Mouse (Mus musculus) liver, embryonic 11.5 days (tissue): ENCODE data around the gene Irf2bp2. TPM values are rescaled to one million over a fixed set of nuclear protein-coding genes. Genes with fewer than 3 reads are reported as not detected.

Experiments used
- ATAC-seq: fragments of 200-750 bp; cut with Nextera tagmentation; replicated peaks from 2 replicates; pipeline ENCODE4 v1.8.0; 2017; ENCODE audit warnings: moderate number of reproducible peaks, mild to moderate bottlenecking, moderate TSS enrichment, moderate library complexity; ENCODE audit not compliant: low FRiP score
- DNase-seq: peaks from one replicate; pipeline ENCODE4 v3.0.0-alpha.2; 2017; ENCODE audit warnings: low spot score
- H3K27ac ChIP-seq: fragments of 300-500 bp; sonication (generic); 2 replicates; pipeline ENCODE4 v1.5.1; 2014; ENCODE audit warnings: mild to moderate bottlenecking, low read depth, low read length, control low read depth
- H3K27me3 ChIP-seq: fragments of 300-500 bp; sonication (generic); replicated peaks from 2 replicates; pipeline ENCODE4 v1.6.1; 2014; ENCODE audit warnings: low read length, mixed read lengths; ENCODE audit not compliant: control insufficient read depth, insufficient read depth
- H3K36me3 ChIP-seq: fragments of 300-500 bp; sonication (generic); 2 replicates; pipeline ENCODE4 v1.6.1; 2014; ENCODE audit warnings: mild to moderate bottlenecking, low read length, moderate library complexity, mixed read lengths; ENCODE audit not compliant: control insufficient read depth, insufficient read depth
- H3K4me1 ChIP-seq: fragments of 300-500 bp; sonication (generic); replicated peaks from 2 replicates; pipeline ENCODE4 v1.6.1; 2014; ENCODE audit warnings: low read length, mixed read lengths; ENCODE audit not compliant: control insufficient read depth, insufficient read depth
- H3K4me2 ChIP-seq: fragments of 300-500 bp; sonication (generic); 2 replicates; pipeline ENCODE4 v1.6.1; 2014; ENCODE audit warnings: mild to moderate bottlenecking, control low read depth, moderate library complexity
- H3K4me3 ChIP-seq: fragments of 300-500 bp; sonication (generic); 2 replicates; pipeline ENCODE4 v1.5.1; 2014; ENCODE audit warnings: low read depth, low read length, control low read depth
- H3K9ac ChIP-seq: fragments of 300-500 bp; sonication (generic); 2 replicates; pipeline ENCODE4 v1.6.1; 2014; ENCODE audit warnings: low read depth, low read length, control low read depth
- H3K9me3 ChIP-seq: fragments of 300-500 bp; sonication (generic); 2 replicates; pipeline ENCODE4 v1.6.1; 2016; ENCODE audit warnings: low read length, inconsistent platforms, mixed read lengths; ENCODE audit not compliant: control insufficient read depth
- WGBS: fragments of 180-500 bp; shearing (Covaris S2); extraction: QIAGEN DNeasy Blood & Tissue Kit; methylation state at CpG from one replicate; pipeline ENCODE4 v1.1.7; 2014; 5-methylcytosine and 5-hydroxymethylcytosine counted together
- polyA plus RNA-seq: library from polyadenylated mRNA; unstranded; fragments of >200 nt; fragmentation: Nextera tagmentation; extraction: Ambion mirVana; gene quantifications from 2 replicates; pipeline ENCODE4 v1.2.1, GENCODE M21; 2014

Gene Irf2bp2
- polyA plus RNA-seq, result 5.9 and 7.3 TPM in 2 replicates

GRCm38 (mm10) chr8:126593889-126594480 lies at the start of gene Irf2bp2:
TSS of gene Irf2bp2 (minus strand) at chr8:126593986.
- peaks cover 43% of the 10 kb centered on the region for H3K4me1 ChIP-seq
- under 1% methylated on average over 49 of the region's 56 CpGs for WGBS

DNA sequence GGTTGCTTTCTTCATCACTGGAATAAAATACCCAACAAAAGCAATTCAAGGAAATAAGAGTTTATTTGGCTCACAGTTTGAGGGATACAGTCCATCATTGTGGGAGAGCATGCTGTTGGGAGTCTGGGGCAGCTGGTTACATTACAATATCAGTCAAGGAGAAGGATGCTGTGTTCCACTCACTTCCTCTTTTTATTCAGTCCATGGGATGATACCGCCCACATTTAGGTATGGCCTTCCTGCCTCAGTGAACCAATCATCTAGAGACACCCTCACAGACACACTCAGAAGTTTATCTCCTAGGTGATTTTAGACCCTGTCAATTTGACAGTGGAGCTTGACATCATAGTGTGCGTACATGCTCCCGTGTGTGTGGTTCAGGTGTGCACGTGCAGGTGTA lies 48.9 kb upstream of the Irf2bp2 start:
- Histone ChIP-seq H3K27ac (no peak overlapping the region), H3K4me3 (no peak overlapping the region), H3K36me3 (no peaks in the 10 kb centered on the region), H3K27me3 (no peaks in the 10 kb centered on the region), H3K4me2 (no peak overlapping the region), H3K9me3 (no peaks in the 10 kb centered on the region), H3K4me1 (0 out of 2 replicates have a peak, but pooled peaks cover 4% of the 10 kb centered on the region), H3K9ac (no peak overlapping the region)
- no peak for ATAC-seq
- DNase-seq, result no peak
- WGBS, result 88% methylated on average over 4 of the region's 4 CpGs

More at GRCm38 (mm10) chr8:126593889-126594480, at the start of gene Irf2bp2:
- H3K9ac ChIP-seq, result peak within 1 kb of the TSS; percentile 99
- DNase-seq, result peak; percentile 90
- H3K9me3 ChIP-seq, result no peaks in the 10 kb centered on the region
- H3K27me3 ChIP-seq, result no peaks in the 10 kb centered on the region
- H3K4me2 ChIP-seq, result peak within 1 kb of the TSS; percentile 99
- peak within 1 kb of the TSS; percentile 99 for H3K27ac ChIP-seq
- H3K4me3 ChIP-seq, result peak within 1 kb of the TSS; percentile 100
- ATAC-seq, result peak; percentile 68
- peaks cover 11% of the 10 kb centered on the region for H3K36me3 ChIP-seq

DNA sequence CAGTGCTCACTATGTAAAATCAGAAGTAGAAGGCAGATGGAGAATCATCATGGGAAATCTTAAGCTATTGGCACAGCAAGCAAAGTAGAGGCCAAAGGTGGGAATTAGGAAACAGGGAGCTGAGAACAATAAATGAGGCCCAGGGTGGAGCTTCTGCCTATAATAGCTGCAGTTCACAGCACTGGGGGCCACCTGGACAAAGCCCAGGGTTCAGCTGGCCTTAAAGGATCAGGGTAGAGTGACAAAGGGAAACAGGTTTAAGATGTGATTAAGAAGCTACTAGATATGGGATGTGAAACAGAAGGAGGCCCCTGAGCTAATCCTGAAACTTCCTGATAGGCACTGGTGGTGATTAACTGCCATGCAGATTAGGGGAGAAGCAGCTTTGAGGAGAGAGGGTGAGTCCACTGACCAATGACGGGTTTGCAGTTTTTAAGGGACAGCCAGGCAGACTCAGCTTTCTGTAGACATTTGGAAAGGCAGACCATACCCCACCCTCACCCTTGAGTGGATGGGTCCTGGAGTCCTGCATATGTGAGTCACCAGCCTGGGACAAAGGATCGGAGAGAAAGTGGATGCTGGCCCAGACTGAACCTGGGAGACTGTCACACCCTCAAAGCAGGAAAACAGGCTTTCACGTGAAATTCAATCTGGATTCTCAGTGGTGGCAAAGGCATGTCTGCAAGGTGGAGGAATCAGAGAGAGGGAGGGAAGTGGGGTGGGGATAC lies 47.9 kb upstream of the Irf2bp2 start:
- H3K9me3 ChIP-seq, result no peaks in the 10 kb centered on the region
- H3K36me3 ChIP-seq, result no peaks in the 10 kb centered on the region
- ATAC-seq (no peak), DNase-seq (no peak)
- H3K27ac ChIP-seq, result no peak overlapping the region
- no peaks in the 10 kb centered on the region for H3K4me1 ChIP-seq
- no peak overlapping the region for H3K9ac ChIP-seq
- no peak overlapping the region for H3K4me3 ChIP-seq
- H3K4me2 ChIP-seq, result no peak overlapping the region
- 68% methylated on average over 3 of the region's 3 CpGs for WGBS
- H3K27me3 ChIP-seq, result no peaks in the 10 kb centered on the region

- Histone ChIP-seq H3K4me3 (no peak overlapping the region), H3K4me2 (no peak overlapping the region), H3K4me1 (no peaks in the 10 kb centered on the region), H3K9ac (no peak overlapping the region), H3K36me3 (no peaks in the 10 kb centered on the region), H3K27ac (no peak overlapping the region), H3K27me3 (no peaks in the 10 kb centered on the region), H3K9me3 (no peaks in the 10 kb centered on the region)
- ATAC-seq (no peak), DNase-seq (no peak)
- WGBS, result 75% methylated on average over 3 of the region's 3 CpGs
Observed at GRCm38 (mm10) chr8:126639161-126639560, 45.4 kb upstream of the Irf2bp2 start.

GRCm38 (mm10) chr8:126638027-126638426 lies 44.2 kb upstream of the Irf2bp2 start:
- no peak overlapping the region for H3K9ac ChIP-seq
- H3K27me3 ChIP-seq, result no peaks in the 10 kb centered on the region
- no peak overlapping the region for H3K4me3 ChIP-seq
- no peaks in the 10 kb centered on the region for H3K9me3 ChIP-seq
- no peak overlapping the region for H3K4me2 ChIP-seq
- 75% methylated on average over 8 of the region's 8 CpGs for WGBS
- no peaks in the 10 kb centered on the region for H3K4me1 ChIP-seq
- no peak overlapping the region for H3K27ac ChIP-seq
- no peaks in the 10 kb centered on the region for H3K36me3 ChIP-seq
- ATAC-seq (no peak), DNase-seq (no peak)

- H3K4me1 ChIP-seq, result no peaks in the 10 kb centered on the region
- 59% methylated on average over 6 of the region's 6 CpGs for WGBS
- DNase-seq (no peak), ATAC-seq (no peak)
- H3K9me3 ChIP-seq, result peaks cover 5% of the 10 kb centered on the region; the same call in 1 of the 2 replicates
- no peak overlapping the region for H3K4me2 ChIP-seq
- no peak overlapping the region for H3K27ac ChIP-seq
- H3K36me3 ChIP-seq, result no peaks in the 10 kb centered on the region
- H3K27me3 ChIP-seq, result no peaks in the 10 kb centered on the region
- no peak overlapping the region for H3K4me3 ChIP-seq
- H3K9ac ChIP-seq, result no peak overlapping the region
Observed at GRCm38 (mm10) chr8:126634541-126635048, 40.8 kb upstream of the Irf2bp2 start.

GRCm38 (mm10) chr8:126628616-126629015 lies 34.8 kb upstream of the Irf2bp2 start:
- Histone ChIP-seq H3K4me2 (no peak overlapping the region), H3K27ac (no peak overlapping the region), H3K4me3 (no peak overlapping the region), H3K9ac (no peak overlapping the region), H3K4me1 (0 out of 2 replicates have a peak, but pooled peaks cover 4% of the 10 kb centered on the region), H3K36me3 (no peaks in the 10 kb centered on the region), H3K27me3 (no peaks in the 10 kb centered on the region), H3K9me3 (peaks cover 7% of the 10 kb centered on the region; the same call in 1 of the 2 replicates)
- DNase-seq (no peak), ATAC-seq (no peak)
- WGBS, result 83% methylated on average over 3 of the region's 3 CpGs

DNA sequence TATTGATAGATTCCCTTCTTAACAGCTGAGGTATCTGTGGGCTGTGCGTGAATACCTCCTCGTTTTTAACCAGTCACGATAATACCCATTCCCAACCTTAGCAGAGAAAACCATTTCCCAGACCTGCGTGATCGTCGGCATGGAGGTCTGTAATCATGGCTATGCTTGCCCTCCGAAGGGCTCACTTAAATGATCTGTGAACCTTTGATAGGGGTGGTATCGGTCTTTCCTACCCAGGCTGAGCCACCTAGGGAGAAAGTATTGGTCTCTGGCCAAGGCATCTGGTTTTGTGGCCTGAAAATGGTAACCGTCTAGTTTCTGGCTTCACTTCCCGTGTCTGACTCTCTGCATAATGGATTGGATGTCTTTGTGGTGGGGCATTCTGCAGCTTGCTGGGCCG lies 32.6 kb upstream of the Irf2bp2 start:
- no peak for DNase-seq

More for the DNA sequence above, 32.6 kb upstream of the Irf2bp2 start:
- 83% methylated on average over 11 of the region's 11 CpGs for WGBS
- H3K4me3 ChIP-seq, result no peak overlapping the region
- no peaks in the 10 kb centered on the region for H3K36me3 ChIP-seq
- H3K27ac ChIP-seq, result no peak overlapping the region
- ATAC-seq, result no peak
- H3K9ac ChIP-seq, result no peak overlapping the region
- no peaks in the 10 kb centered on the region for H3K27me3 ChIP-seq
- H3K9me3 ChIP-seq, result peaks cover 7% of the 10 kb centered on the region; the same call in 1 of the 2 replicates
- 0 out of 2 replicates have a peak, but pooled peaks cover 4% of the 10 kb centered on the region for H3K4me1 ChIP-seq
- no peak overlapping the region for H3K4me2 ChIP-seq
